Mouse (Mus musculus): ENCODE measurements at regions not wholly inside any gene's neighbourhood (a gene's known extent, or its start where the extent isn't known, plus 50 kb on each side); places are given as distances from the start of the nearest gene placed in this dataset.

GRCm38 (mm10) chr14:71359581-71359980 is 759.9 kb upstream of the Fam160b2 start:
- no peak overlapping the region for H3K4me3 ChIP-seq (ENCODE audit: low read depth, low read length)
- ATAC-seq (ENCODE audit: insufficient read depth, low FRiP score, low TSS enrichment), result no peak
- H3K27ac ChIP-seq (ENCODE audit: low read depth, low read length), result no peak overlapping the region
- no peak overlapping the region for H3K4me2 ChIP-seq (ENCODE audit: low read depth)
- no peaks in the 10 kb centered on the region for H3K9me3 ChIP-seq (ENCODE audit: control insufficient read depth, low read length)
- DNase-seq (ENCODE audit: low spot score), result no peak
- no peaks in the 10 kb centered on the region for H3K36me3 ChIP-seq (ENCODE audit: control insufficient read depth, insufficient read depth, low read length)
- no peak overlapping the region for H3K9ac ChIP-seq (ENCODE audit: low read length)
- no peaks in the 10 kb centered on the region for H3K4me1 ChIP-seq (ENCODE audit: control insufficient read depth, insufficient read depth, low read length)
- no peaks in the 10 kb centered on the region for H3K27me3 ChIP-seq (ENCODE audit: control insufficient read depth, insufficient read depth, low read length)
- WGBS, result 88% methylated on average over 1 of the region's 1 CpGs

GRCm38 (mm10) chr14:71338219-71338618 is 738.6 kb upstream of the Fam160b2 start:
- no peaks in the 10 kb centered on the region for H3K27me3 ChIP-seq (ENCODE audit: control insufficient read depth, insufficient read depth, low read length)
- no peak overlapping the region for H3K4me2 ChIP-seq (ENCODE audit: low read depth)
- no peak overlapping the region for H3K27ac ChIP-seq (ENCODE audit: low read depth, low read length)
- H3K36me3 ChIP-seq (ENCODE audit: control insufficient read depth, insufficient read depth, low read length), result no peaks in the 10 kb centered on the region
- ATAC-seq (ENCODE audit: insufficient read depth, low FRiP score, low TSS enrichment) (no peak), DNase-seq (ENCODE audit: low spot score) (no peak)
- WGBS, result 80% methylated on average over 5 of the region's 5 CpGs
- H3K9ac ChIP-seq (ENCODE audit: low read length), result no peak overlapping the region
- H3K9me3 ChIP-seq (ENCODE audit: control insufficient read depth, low read length), result no peaks in the 10 kb centered on the region
- H3K4me1 ChIP-seq (ENCODE audit: control insufficient read depth, insufficient read depth, low read length), result no peaks in the 10 kb centered on the region
- H3K4me3 ChIP-seq (ENCODE audit: low read depth, low read length), result no peak overlapping the region

GRCm38 (mm10) chr14:71336906-71337305 is 737.3 kb upstream of the Fam160b2 start:
- Histone ChIP-seq H3K4me2 (ENCODE audit: low read depth) (no peak overlapping the region), H3K27ac (ENCODE audit: low read depth, low read length) (no peak overlapping the region), H3K27me3 (ENCODE audit: control insufficient read depth, insufficient read depth, low read length) (no peaks in the 10 kb centered on the region), H3K36me3 (ENCODE audit: control insufficient read depth, insufficient read depth, low read length) (no peaks in the 10 kb centered on the region), H3K4me3 (ENCODE audit: low read depth, low read length) (no peak overlapping the region), H3K9ac (ENCODE audit: low read length) (no peak overlapping the region), H3K4me1 (ENCODE audit: control insufficient read depth, insufficient read depth, low read length) (no peaks in the 10 kb centered on the region), H3K9me3 (ENCODE audit: control insufficient read depth, low read length) (no peaks in the 10 kb centered on the region)
- DNase-seq (ENCODE audit: low spot score) (no peak), ATAC-seq (ENCODE audit: insufficient read depth, low FRiP score, low TSS enrichment) (no peak)
- 91% methylated on average over 3 of the region's 3 CpGs for WGBS

DNA sequence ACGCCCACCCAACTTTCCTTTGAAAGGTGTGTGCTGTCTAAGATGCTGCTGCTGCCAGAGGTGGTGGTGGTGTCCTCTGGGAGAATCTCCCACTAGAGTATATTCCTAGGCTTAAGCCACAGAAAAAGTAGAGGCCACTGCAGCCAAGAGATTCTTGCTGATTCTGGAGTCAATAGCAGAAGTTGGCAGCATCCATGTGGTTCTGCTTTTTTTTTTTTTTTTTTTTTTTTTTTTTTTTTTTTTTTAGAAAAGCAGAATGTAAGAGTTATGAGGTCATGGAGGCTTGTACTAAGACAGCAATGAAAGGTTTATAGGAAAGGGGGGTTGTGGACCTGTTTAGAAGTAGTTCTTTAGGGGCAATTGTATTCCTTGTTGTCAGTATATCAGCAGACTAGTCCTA is 734.4 kb upstream of the Fam160b2 start:
- H3K4me3 ChIP-seq (ENCODE audit: low read depth, low read length), result no peak overlapping the region

GRCm38 (mm10) chr14:71329862-71330630 is 730.4 kb upstream of the Fam160b2 start:
- no peak overlapping the region for H3K27ac ChIP-seq (ENCODE audit: low read depth, low read length)
- WGBS, result 50% methylated on average over 5 of the region's 5 CpGs

More for the DNA sequence above, 734.4 kb upstream of the Fam160b2 start:
- Histone ChIP-seq H3K36me3 (ENCODE audit: control insufficient read depth, insufficient read depth, low read length) (no peaks in the 10 kb centered on the region), H3K4me2 (ENCODE audit: low read depth) (no peak overlapping the region), H3K9me3 (ENCODE audit: control insufficient read depth, low read length) (no peaks in the 10 kb centered on the region), H3K27ac (ENCODE audit: low read depth, low read length) (no peak overlapping the region), H3K9ac (ENCODE audit: low read length) (no peak overlapping the region), H3K4me1 (ENCODE audit: control insufficient read depth, insufficient read depth, low read length) (no peaks in the 10 kb centered on the region), H3K27me3 (ENCODE audit: control insufficient read depth, insufficient read depth, low read length) (no peaks in the 10 kb centered on the region)
- DNase-seq (ENCODE audit: low spot score) (no peak), ATAC-seq (ENCODE audit: insufficient read depth, low FRiP score, low TSS enrichment) (no peak)
- 100% methylated on average over 1 of the region's 1 CpGs for WGBS

GRCm38 (mm10) chr14:71327621-71328020 is 728.0 kb upstream of the Fam160b2 start:
- DNase-seq (ENCODE audit: low spot score) (no peak), ATAC-seq (ENCODE audit: insufficient read depth, low FRiP score, low TSS enrichment) (no peak)
- H3K36me3 ChIP-seq (ENCODE audit: control insufficient read depth, insufficient read depth, low read length), result no peaks in the 10 kb centered on the region
- H3K4me3 ChIP-seq (ENCODE audit: low read depth, low read length), result no peak overlapping the region
- H3K4me2 ChIP-seq (ENCODE audit: low read depth), result no peak overlapping the region
- no peaks in the 10 kb centered on the region for H3K4me1 ChIP-seq (ENCODE audit: control insufficient read depth, insufficient read depth, low read length)
- no peak overlapping the region for H3K27ac ChIP-seq (ENCODE audit: low read depth, low read length)
- H3K9ac ChIP-seq (ENCODE audit: low read length), result no peak overlapping the region
- no peaks in the 10 kb centered on the region for H3K9me3 ChIP-seq (ENCODE audit: control insufficient read depth, low read length)
- H3K27me3 ChIP-seq (ENCODE audit: control insufficient read depth, insufficient read depth, low read length), result no peaks in the 10 kb centered on the region

More at GRCm38 (mm10) chr14:71329862-71330630, 730.4 kb upstream of the Fam160b2 start:
- DNase-seq (ENCODE audit: low spot score), result no peak
- Histone ChIP-seq H3K9me3 (ENCODE audit: control insufficient read depth, low read length) (no peaks in the 10 kb centered on the region), H3K36me3 (ENCODE audit: control insufficient read depth, insufficient read depth, low read length) (no peaks in the 10 kb centered on the region), H3K4me2 (ENCODE audit: low read depth) (no peak overlapping the region), H3K4me3 (ENCODE audit: low read depth, low read length) (no peak overlapping the region), H3K27me3 (ENCODE audit: control insufficient read depth, insufficient read depth, low read length) (no peaks in the 10 kb centered on the region), H3K4me1 (ENCODE audit: control insufficient read depth, insufficient read depth, low read length) (no peaks in the 10 kb centered on the region), H3K9ac (ENCODE audit: low read length) (no peak overlapping the region)
- no peak for ATAC-seq (ENCODE audit: insufficient read depth, low FRiP score, low TSS enrichment)

GRCm38 (mm10) chr14:71326521-71327105 is 727.0 kb upstream of the Fam160b2 start:
- H3K9ac ChIP-seq (ENCODE audit: low read length), result no peak overlapping the region
- H3K27ac ChIP-seq (ENCODE audit: low read depth, low read length), result no peak overlapping the region
- no peaks in the 10 kb centered on the region for H3K27me3 ChIP-seq (ENCODE audit: control insufficient read depth, insufficient read depth, low read length)
- H3K36me3 ChIP-seq (ENCODE audit: control insufficient read depth, insufficient read depth, low read length), result no peaks in the 10 kb centered on the region
- DNase-seq (ENCODE audit: low spot score) (no peak), ATAC-seq (ENCODE audit: insufficient read depth, low FRiP score, low TSS enrichment) (no peak)
- H3K9me3 ChIP-seq (ENCODE audit: control insufficient read depth, low read length), result no peaks in the 10 kb centered on the region
- no peak overlapping the region for H3K4me2 ChIP-seq (ENCODE audit: low read depth)
- 92% methylated on average over 2 of the region's 2 CpGs for WGBS
- no peaks in the 10 kb centered on the region for H3K4me1 ChIP-seq (ENCODE audit: control insufficient read depth, insufficient read depth, low read length)
- H3K4me3 ChIP-seq (ENCODE audit: low read depth, low read length), result no peak overlapping the region

DNA sequence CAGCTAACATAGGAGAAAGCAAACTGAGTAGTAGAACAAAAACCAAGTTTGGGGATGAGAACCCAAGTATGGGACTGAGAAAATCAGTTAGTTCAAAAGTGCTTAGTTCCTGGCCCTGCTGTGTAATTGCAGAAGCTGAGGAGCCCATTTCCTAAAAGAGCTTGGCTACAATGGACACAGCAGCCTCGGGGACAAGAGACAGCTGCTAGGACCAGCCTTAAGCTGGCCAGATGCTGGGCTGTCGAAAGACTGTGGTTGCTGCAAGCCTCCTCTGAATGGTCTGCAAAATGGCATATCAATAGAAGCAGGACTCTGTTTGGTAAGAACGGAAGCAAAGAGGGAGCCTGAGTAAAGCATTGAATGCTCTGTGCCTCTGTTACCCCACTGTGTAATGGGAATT is 715.6 kb upstream of the Fam160b2 start:
- no peaks in the 10 kb centered on the region for H3K36me3 ChIP-seq (ENCODE audit: control insufficient read depth, insufficient read depth, low read length)
- ATAC-seq (ENCODE audit: insufficient read depth, low FRiP score, low TSS enrichment) (no peak), DNase-seq (ENCODE audit: low spot score) (no peak)
- H3K4me3 ChIP-seq (ENCODE audit: low read depth, low read length), result no peak overlapping the region
- H3K4me1 ChIP-seq (ENCODE audit: control insufficient read depth, insufficient read depth, low read length), result no peaks in the 10 kb centered on the region
- no peak overlapping the region for H3K27ac ChIP-seq (ENCODE audit: low read depth, low read length)
- H3K9me3 ChIP-seq (ENCODE audit: control insufficient read depth, low read length), result no peaks in the 10 kb centered on the region
- no peak overlapping the region for H3K9ac ChIP-seq (ENCODE audit: low read length)
- no peak overlapping the region for H3K4me2 ChIP-seq (ENCODE audit: low read depth)
- 63% methylated on average over 3 of the region's 3 CpGs for WGBS
- no peaks in the 10 kb centered on the region for H3K27me3 ChIP-seq (ENCODE audit: control insufficient read depth, insufficient read depth, low read length)

DNA sequence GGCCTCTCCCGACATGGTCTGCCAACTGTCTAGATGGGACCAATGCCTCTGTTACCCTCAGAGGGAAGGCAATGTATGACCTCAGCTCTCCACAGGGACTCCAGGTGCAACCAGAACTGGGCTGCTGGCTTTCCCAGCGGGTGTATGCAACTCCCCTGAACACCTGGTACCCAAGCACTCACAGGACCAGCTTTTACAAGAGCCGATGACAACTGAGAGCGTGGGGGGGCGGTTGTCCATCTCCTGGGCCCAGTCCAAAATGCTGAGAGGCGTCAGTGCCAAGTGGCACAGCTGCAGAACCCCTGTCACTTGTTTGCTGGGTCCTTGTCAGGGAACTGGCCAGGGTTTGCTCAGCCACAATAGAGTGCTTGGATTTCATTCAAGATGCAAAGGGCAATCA is 700.1 kb upstream of the Fam160b2 start:
- no peak overlapping the region for H3K9ac ChIP-seq (ENCODE audit: low read length)
- no peak overlapping the region for H3K27ac ChIP-seq (ENCODE audit: low read depth, low read length)
- no peaks in the 10 kb centered on the region for H3K9me3 ChIP-seq (ENCODE audit: control insufficient read depth, low read length)
- H3K27me3 ChIP-seq (ENCODE audit: control insufficient read depth, insufficient read depth, low read length), result no peaks in the 10 kb centered on the region
- no peak overlapping the region for H3K4me2 ChIP-seq (ENCODE audit: low read depth)
- DNase-seq (ENCODE audit: low spot score), result no peak
- ATAC-seq (ENCODE audit: insufficient read depth, low FRiP score, low TSS enrichment), result no peak
- H3K4me3 ChIP-seq (ENCODE audit: low read depth, low read length), result no peak overlapping the region
- no peaks in the 10 kb centered on the region for H3K36me3 ChIP-seq (ENCODE audit: control insufficient read depth, insufficient read depth, low read length)
- H3K4me1 ChIP-seq (ENCODE audit: control insufficient read depth, insufficient read depth, low read length), result no peaks in the 10 kb centered on the region
- 75% methylated on average over 6 of the region's 6 CpGs for WGBS
